Mouse (Mus musculus) liver, adult 2 months (tissue): ENCODE data around the gene G3bp2.

Experiments used
- CTCF ChIP-seq: fragments of 200-500 bp; IDR thresholded peaks from 2 replicates; pipeline ENCODE4 v1.5.1; 2011; ENCODE audit warnings: low read depth, low read length, control low read depth
- POLR2A ChIP-seq: fragments of 200-500 bp; IDR thresholded peaks from 2 replicates; pipeline ENCODE4 v1.6.1; 2011; ENCODE audit warnings: low read length, control low read depth; ENCODE audit not compliant: insufficient read depth; ENCODE audit errors: extremely low read depth

GRCm38 (mm10) chr5:92128570-92128969 lies 45.1 kb upstream of the G3bp2 start:
- no peak for TF ChIP-seq CTCF
- no peak for TF ChIP-seq POLR2A
